Comparison of ENCODE assay signal across 9 mouse cellular contexts in genomic region chr12:30912840-30913239, GRCm38 (mm10). TPM values are rescaled to one million over a fixed set of nuclear protein-coding genes. Genes with fewer than 3 reads are reported as not detected.
A peak's percentile ranks its signal among the peaks of the same experiment; 100 is the strongest.
DNase-seq lines count a peak whose midpoint lies in the region; ATAC-seq lines count a peak whose summit lies in the region.
"Had no signal": no experiment of that assay in that cellular context is flagged by ENCODE, and none has a peak within 500 bp of the region (broad histone marks: within the 10 kb centered on the region; RNA-seq: fewer than 3 reads in every experiment).

No protein-coding gene starts in this region.

- H3K9ac ChIP-seq in lung, embryonic 15.5 days = no peak overlapping the region
- peak overlapping the region; percentile 77; the same call in 1 of the 2 replicates for H3K9ac ChIP-seq in hindbrain, embryonic 14.5 days
- H3K9ac ChIP-seq in neural tube, embryonic 14.5 days (replicated peaks; ENCODE audit: low read depth, low read length) = peak overlapping the region; percentile 58; the same call in 1 of the 2 replicates

- H3K4me3 ChIP-seq in lung, embryonic 15.5 days = peak overlapping the region; percentile 73
- peak overlapping the region; percentile 57 for H3K4me3 ChIP-seq in hindbrain, embryonic 14.5 days (replicated peaks; ENCODE audit: low read length)
- peak overlapping the region; percentile 71; the same call in 1 of the 2 replicates for H3K4me3 ChIP-seq in limb, embryonic 10.5 days
- H3K4me3 ChIP-seq in neural tube, embryonic 14.5 days (ENCODE audit: low read depth, low read length) = peak overlapping the region; percentile 45

- no peak overlapping the region for H3K27ac ChIP-seq in lung, embryonic 15.5 days
- no peak overlapping the region for H3K27ac ChIP-seq in hindbrain, embryonic 14.5 days
- no peak overlapping the region for H3K27ac ChIP-seq in limb, embryonic 10.5 days
- H3K27ac ChIP-seq in neural tube, embryonic 14.5 days (ENCODE audit: low read depth, low read length) = no peak overlapping the region

- no peak for DNase-seq in lung, postnatal 10 days
- DNase-seq in hindbrain, embryonic 14.5 days (ENCODE audit: low spot score) = no peak
- DNase-seq in limb, embryonic 10.5 days (ENCODE audit: low spot score) = no peak
- no peak for DNase-seq in ovary, postnatal 14 days (ENCODE audit: low spot score)
- DNase-seq in gastrocnemius, adult 18-20 months (ENCODE audit: low spot score) = no peak
- DNase-seq in cerebellum, adult 11 months = no peak

- H3K27me3 ChIP-seq in lung, embryonic 15.5 days = no peaks in the 10 kb centered on the region
- H3K27me3 ChIP-seq in hindbrain, embryonic 14.5 days (ENCODE audit: control insufficient read depth, insufficient read depth, low read length) = no peaks in the 10 kb centered on the region
- peaks cover 6% of the 10 kb centered on the region for H3K27me3 ChIP-seq in limb, embryonic 10.5 days (ENCODE audit: low read depth, poor library complexity, severe bottlenecking)
- no peaks in the 10 kb centered on the region for H3K27me3 ChIP-seq in neural tube, embryonic 14.5 days (ENCODE audit: control insufficient read depth, insufficient read depth, low read length)

- peaks cover 15% of the 10 kb centered on the region for H3K4me1 ChIP-seq in lung, embryonic 15.5 days
- H3K4me1 ChIP-seq in hindbrain, embryonic 14.5 days (replicated peaks; ENCODE audit: control insufficient read depth, insufficient read depth, low read length) = peaks cover 24% of the 10 kb centered on the region
- peaks cover 10% of the 10 kb centered on the region for H3K4me1 ChIP-seq in limb, embryonic 10.5 days
- peaks cover 13% of the 10 kb centered on the region for H3K4me1 ChIP-seq in neural tube, embryonic 14.5 days (ENCODE audit: control insufficient read depth, insufficient read depth, low read length)

- 64% methylated on average over 3 of the region's 3 CpGs for WGBS in lung, embryonic 15.5 days
- 54% methylated on average over 3 of the region's 3 CpGs for whole genome bisulfite sequencing in hindbrain, embryonic 14.5 days
- 65% methylated on average over 3 of the region's 3 CpGs for WGBS in limb, embryonic 10.5 days
- 58% methylated on average over 3 of the region's 3 CpGs for WGBS in neural tube, embryonic 14.5 days

- no peak for ATAC-seq in lung, embryonic 15.5 days (ENCODE audit: borderline replicate concordance, extremely low read depth, low FRiP score, low TSS enrichment)
- ATAC-seq in hindbrain, embryonic 14.5 days (ENCODE audit: low FRiP score) = no peak
- ATAC-seq in neural tube, embryonic 14.5 days (ENCODE audit: low read depth) = no peak

- H3K36me3 ChIP-seq in lung, embryonic 15.5 days = no peaks in the 10 kb centered on the region
- no peaks in the 10 kb centered on the region for H3K36me3 ChIP-seq in hindbrain, embryonic 14.5 days (replicated peaks; ENCODE audit: control insufficient read depth, insufficient read depth)
- peaks cover 3% of the 10 kb centered on the region; the same call in 1 of the 2 replicates for H3K36me3 ChIP-seq in limb, embryonic 10.5 days
- H3K36me3 ChIP-seq in neural tube, embryonic 14.5 days (ENCODE audit: control insufficient read depth, insufficient read depth, low read length) = no peaks in the 10 kb centered on the region

- H3K9me3 ChIP-seq in lung, embryonic 15.5 days = no peaks in the 10 kb centered on the region
- peaks cover 10% of the 10 kb centered on the region; the same call in 1 of the 2 replicates for H3K9me3 ChIP-seq in hindbrain, embryonic 14.5 days (ENCODE audit: control insufficient read depth, low read length)
- no peaks in the 10 kb centered on the region for H3K9me3 ChIP-seq in limb, embryonic 10.5 days (replicated peaks)
- no peaks in the 10 kb centered on the region for H3K9me3 ChIP-seq in neural tube, embryonic 14.5 days (ENCODE audit: control insufficient read depth, low read length)
- H3K9me3 ChIP-seq: G1E had no signal

- peak overlapping the region; percentile 74; the same call in 1 of the 2 replicates for H3K4me2 ChIP-seq in lung, embryonic 15.5 days
- H3K4me2 ChIP-seq in hindbrain, embryonic 14.5 days (replicated peaks) = peak overlapping the region; percentile 89
- H3K4me2 ChIP-seq in neural tube, embryonic 14.5 days (ENCODE audit: low read depth, low read length) = peak overlapping the region; percentile 65

RNA-seq across cellular contexts. Expression of gene Sh3yl1, which starts 1.4 kb away (rescaled TPM):
- 13.3 and 14.7 TPM in 2 replicates for polyA plus RNA-seq in lung, embryonic 15.5 days (2015; fragmentation: Nextera tagmentation; extraction: Ambion mirVana)
- 49.9 and 53.9 TPM in 2 replicates for polyA plus RNA-seq in hindbrain, embryonic 14.5 days (2014; fragmentation: Nextera tagmentation; extraction: Ambion mirVana)
- 8.6 and 12.6 TPM in 2 replicates for polyA plus RNA-seq in limb, embryonic 10.5 days (2016; fragmentation: Nextera tagmentation; extraction: Ambion mirVana)
- 52.1 and 53.8 TPM in 2 replicates for polyA plus RNA-seq in neural tube, embryonic 14.5 days (2014; fragmentation: Nextera tagmentation; extraction: Ambion mirVana)
- 1 to 10 TPM in 1 of 2 experiments, under 1 TPM in 1; 0.59 to 1.1 TPM for total RNA-seq in gastrocnemius, adult 18-20 months (2021)

RNA-seq across cellular contexts. Expression of gene Acp1, which starts 1.5 kb away (rescaled TPM):
- 172 and 190 TPM in 2 replicates for polyA plus RNA-seq in lung, embryonic 15.5 days (2015; fragmentation: Nextera tagmentation; extraction: Ambion mirVana)
- 112 and 119 TPM in 2 replicates for polyA plus RNA-seq in hindbrain, embryonic 14.5 days (2014; fragmentation: Nextera tagmentation; extraction: Ambion mirVana)
- 224 and 228 TPM in 2 replicates for polyA plus RNA-seq in limb, embryonic 10.5 days (2016; fragmentation: Nextera tagmentation; extraction: Ambion mirVana)
- polyA plus RNA-seq in neural tube, embryonic 14.5 days (2014; fragmentation: Nextera tagmentation; extraction: Ambion mirVana) = 116 and 130 TPM in 2 replicates
- 10 to 100 TPM; 31.1 to 36.5 TPM for total RNA-seq in gastrocnemius, adult 18-20 months (2021)

RNA-seq across cellular contexts. Expression of gene Alkal2, which starts 28.7 kb away (rescaled TPM):
- 0.48 and 0.67 TPM in 2 replicates for polyA plus RNA-seq in lung, embryonic 15.5 days (2015; fragmentation: Nextera tagmentation; extraction: Ambion mirVana)
- 0.56 and 0.83 TPM in 2 replicates for polyA plus RNA-seq in hindbrain, embryonic 14.5 days (2014; fragmentation: Nextera tagmentation; extraction: Ambion mirVana)
- polyA plus RNA-seq in limb, embryonic 10.5 days (2016; fragmentation: Nextera tagmentation; extraction: Ambion mirVana) = 0.14 TPM in 1 of 2 replicates, not detected in the other
- polyA plus RNA-seq in neural tube, embryonic 14.5 days (2014; fragmentation: Nextera tagmentation; extraction: Ambion mirVana) = 0.58 and 1.3 TPM in 2 replicates
- 1 to 10 TPM in 1 of 2 experiments, under 1 TPM in 1; 0.83 to 1.9 TPM for total RNA-seq in gastrocnemius, adult 18-20 months (2021)
- total RNA-seq: G1E had no signal
- polyA plus RNA-seq: G1E had no signal
